Mouse (Mus musculus) MEL (cell line): Measurements from ENCODE around the gene St6galnac5. TPM values are rescaled to one million over a fixed set of nuclear protein-coding genes. Genes with fewer than 3 reads are reported as not detected.

Experiments
- DNase-seq: peaks from one replicate; pipeline ENCODE4 v3.0.0; 2011; ENCODE audit warnings: low read depth, low spot score
- H3K27ac ChIP-seq: 2 replicates; pipeline ENCODE4 v1.5.1; 2012; ENCODE audit warnings: low read depth, mild to moderate bottlenecking, control low read depth, low read length, moderate library complexity; ENCODE audit not compliant: control insufficient read depth
- H3K27me3 ChIP-seq, 2 experiments: fragments of 150-350 bp in 1 of 2; sonication (generic) in 1 of 2; 2 replicates each; pipeline ENCODE4 v1.6.1; 2012; ENCODE audit warnings: low read length in 2 of 2, mild to moderate bottlenecking in 2 of 2, improper control_type of control experiment in 1 of 2, moderate library complexity in 1 of 2; ENCODE audit not compliant: insufficient read depth in 2 of 2, control insufficient read depth in 1 of 2
- H3K36me3 ChIP-seq, 2 experiments: 2 replicates each; pipeline ENCODE4 v1.6.1; 2012 to 2014; ENCODE audit warnings: low read length in 2 of 2, improper control_type of control experiment in 1 of 2, inconsistent platforms in 1 of 2, mild to moderate bottlenecking in 1 of 2; ENCODE audit not compliant: insufficient read depth in 2 of 2, control insufficient read depth in 1 of 2
- H3K4me1 ChIP-seq, 2 experiments: fragments of 150-350 bp in 1 of 2; sonication (generic) in 1 of 2; 2 replicates each; pipeline ENCODE4 v1.6.1; 2012; ENCODE audit warnings: low read length in 2 of 2, improper control_type of control experiment in 1 of 2, mild to moderate bottlenecking in 1 of 2; ENCODE audit not compliant: insufficient read depth in 2 of 2, control insufficient read depth in 1 of 2
- H3K4me3 ChIP-seq, 2 experiments: fragments of 150-350 bp in 1 of 2; sonication (generic) in 1 of 2; 2 replicates each; pipeline ENCODE4 v1.5.1; 2012; ENCODE audit warnings: low read depth in 2 of 2, low read length in 2 of 2, mild to moderate bottlenecking in 2 of 2, moderate library complexity in 2 of 2, control low read depth in 1 of 2, improper control_type of control experiment in 1 of 2; ENCODE audit not compliant: control insufficient read depth in 1 of 2, insufficient read depth in 1 of 2
- H3K79me2 ChIP-seq: 2 replicates; pipeline ENCODE4 v1.6.1; 2012; ENCODE audit warnings: mild to moderate bottlenecking, low read length, moderate library complexity; ENCODE audit not compliant: control insufficient read depth, poor library complexity, insufficient read depth
- H3K9ac ChIP-seq: 2 replicates; pipeline ENCODE4 v1.6.1; 2012; ENCODE audit warnings: low read depth, mild to moderate bottlenecking, control low read depth, low read length, moderate library complexity; ENCODE audit not compliant: control insufficient read depth, poor library complexity, severe bottlenecking
- H3K9me3 ChIP-seq: fragments of 150-350 bp; sonication (generic); replicated peaks from 2 replicates; pipeline ENCODE4 v1.6.1; 2012; ENCODE audit warnings: mild to moderate bottlenecking, low read length, improper control_type of control experiment, moderate library complexity; ENCODE audit not compliant: insufficient read depth
- CHD2 ChIP-seq: IDR thresholded peaks from 2 replicates; pipeline ENCODE4 v1.6.1; 2011; ENCODE audit warnings: low read length, improper control_type of control experiment
- E2F4 ChIP-seq: IDR thresholded peaks from 2 replicates; pipeline ENCODE4 v1.6.1; 2011; ENCODE audit warnings: low read depth, low read length, improper control_type of control experiment, borderline replicate concordance
- ELF1 ChIP-seq: IDR thresholded peaks from 2 replicates; pipeline ENCODE4 v1.6.1; 2014; ENCODE audit warnings: low read depth, mild to moderate bottlenecking, inconsistent platforms, low read length, improper control_type of control experiment, moderate library complexity
- EP300 ChIP-seq, 2 experiments: IDR thresholded peaks; 2 replicates each; pipeline ENCODE4 v1.6.1; 2011; ENCODE audit warnings: improper control_type of control experiment in 2 of 2, low read length in 2 of 2, low read depth in 1 of 2, mild to moderate bottlenecking in 1 of 2
- GATA1 ChIP-seq: IDR thresholded peaks from 2 replicates; pipeline ENCODE4 v1.6.1; 2011; ENCODE audit warnings: low read depth, low read length, improper control_type of control experiment
- HCFC1 ChIP-seq: IDR thresholded peaks from 2 replicates; pipeline ENCODE4 v1.6.1; 2012; ENCODE audit warnings: low read depth, mild to moderate bottlenecking, inconsistent platforms, low read length, improper control_type of control experiment, moderate library complexity
- KAT2A ChIP-seq: conservative IDR thresholded peaks from 2 replicates; pipeline ENCODE4 v1.6.1; 2012; ENCODE audit warnings: low read depth, low read length, improper control_type of control experiment, inconsistent platforms
- MAX ChIP-seq: IDR thresholded peaks from 2 replicates; pipeline ENCODE4 v1.6.1; 2011; ENCODE audit warnings: low read length, improper control_type of control experiment
- MAZ ChIP-seq: IDR thresholded peaks from 2 replicates; pipeline ENCODE4 v1.6.1; 2012; ENCODE audit warnings: low read depth, mild to moderate bottlenecking, inconsistent platforms, low read length, improper control_type of control experiment
- MEF2A ChIP-seq: IDR thresholded peaks from 2 replicates; pipeline ENCODE4 v1.6.1; 2014; ENCODE audit warnings: low read depth, mild to moderate bottlenecking, inconsistent platforms, low read length, improper control_type of control experiment; ENCODE audit not compliant: poor library complexity, insufficient replicate concordance, severe bottlenecking; ENCODE audit errors: extremely low read depth
- MXI1 ChIP-seq: IDR thresholded peaks from 2 replicates; pipeline ENCODE4 v1.6.1; 2011; ENCODE audit warnings: mild to moderate bottlenecking, low read depth, low read length, improper control_type of control experiment
- MYC ChIP-seq: IDR thresholded peaks from 2 replicates; pipeline ENCODE4 v1.6.1; 2011; ENCODE audit warnings: low read depth, mild to moderate bottlenecking, low read length, improper control_type of control experiment, moderate library complexity
- NELFE ChIP-seq: IDR thresholded peaks from 2 replicates; pipeline ENCODE4 v1.6.1; 2011; ENCODE audit warnings: low read depth, low read length, improper control_type of control experiment
- POLR2AphosphoS2 ChIP-seq: IDR thresholded peaks from 2 replicates; pipeline ENCODE4 v1.6.1; 2011; ENCODE audit warnings: low read length, improper control_type of control experiment
- POLR2AphosphoS5 ChIP-seq: IDR thresholded peaks from 2 replicates; pipeline ENCODE4 v1.6.1; 2012; ENCODE audit warnings: low read depth, borderline replicate concordance, mild to moderate bottlenecking, inconsistent platforms, low read length, moderate library complexity, mixed read lengths
- RCOR1 ChIP-seq: IDR thresholded peaks from 2 replicates; pipeline ENCODE4 v1.6.1; 2012; ENCODE audit warnings: low read depth, mild to moderate bottlenecking, inconsistent platforms, low read length, improper control_type of control experiment
- SMC3 ChIP-seq: IDR thresholded peaks from 2 replicates; pipeline ENCODE4 v1.6.1; 2011; ENCODE audit warnings: low read depth, low read length, improper control_type of control experiment
- TBP ChIP-seq: IDR thresholded peaks from 2 replicates; pipeline ENCODE4 v1.8.0; 2011; ENCODE audit warnings: low read depth, low read length, improper control_type of control experiment
- TCF12 ChIP-seq: IDR thresholded peaks from 2 replicates; pipeline ENCODE4 v1.6.1; 2014; ENCODE audit warnings: low read depth, mild to moderate bottlenecking, inconsistent platforms, low read length, improper control_type of control experiment, moderate library complexity
- UBTF ChIP-seq: IDR thresholded peaks from 2 replicates; pipeline ENCODE4 v1.6.1; 2012; ENCODE audit warnings: low read depth, mild to moderate bottlenecking, inconsistent platforms, low read length, improper control_type of control experiment, moderate library complexity, borderline replicate concordance; ENCODE audit not compliant: insufficient read depth
- USF2 ChIP-seq, 2 experiments: IDR thresholded peaks; 2 replicates each; pipeline ENCODE4 v1.6.1; 2011 to 2012; ENCODE audit warnings: improper control_type of control experiment in 2 of 2, low read length in 2 of 2, borderline replicate concordance in 1 of 2, inconsistent platforms in 1 of 2, low read depth in 1 of 2, mild to moderate bottlenecking in 1 of 2; ENCODE audit not compliant: insufficient read depth in 1 of 2
- ZNF384 ChIP-seq: IDR thresholded peaks from 2 replicates; pipeline ENCODE4 v1.6.1; 2012; ENCODE audit warnings: low read depth, mild to moderate bottlenecking, inconsistent platforms, low read length, improper control_type of control experiment
- polyA plus RNA-seq, 2 experiments: library from polyadenylated mRNA; stranded (reverse) in 1 of 2; unstranded in 1 of 2; fragments of >175 nt in 1 of 2; fragments of >200 nt in 1 of 2; gene quantifications; 2 replicates each; pipeline versions ENCODE4 v1.2.1 to v1.2.4; 2012; ENCODE audit warnings: low replicate concordance in 2 of 2, low read depth in 1 of 2; ENCODE audit not compliant: insufficient read length in 2 of 2, insufficient read depth in 1 of 2, missing spikeins in 1 of 2
- total RNA-seq: library from RNA; depleted of rRNA; stranded (reverse); fragments of 300-350 nt; gene quantifications from 2 replicates; pipeline ENCODE4 v1.2.3, GENCODE M21; 2012

Gene St6galnac5
- total and polyA plus RNA-seq, 3 experiments, result not detected

- Histone ChIP-seq H3K79me2 (peaks cover 6% of the 10 kb centered on the region; the same call in 1 of the 2 replicates), H3K36me3 (peaks cover 0 to 41% of the 10 kb centered on the region in 2 experiments; a peak in 2 of 4 replicates), H3K4me1 (peaks cover 22 to 49% of the 10 kb centered on the region in 2 experiments), H3K27me3 (no peaks in the 10 kb centered on the region), H3K9me3 (no peaks in the 10 kb centered on the region), H3K27ac (peak overlapping the region; percentile 8; the same call in 1 of the 2 replicates), H3K9ac (no peak overlapping the region), H3K4me3 (no peak overlapping the region)
- TF ChIP-seq SMC3 (no peak), ELF1 (no peak), MXI1 (no peak), MAX (no peak), MAZ (no peak), KAT2A (no peak), MYC (no peak), USF2 (IDR thresholded peaks at IDR 0.05; ENCODE audit: borderline replicate concordance in 1 of 2, insufficient read depth in 1 of 2, low read depth in 1 of 2, low read length in 2 of 2) (no peak), POLR2AphosphoS5 (no peak)
- DNase-seq, result peak; percentile 55
These were observed 50.0 kb downstream of the St6galnac5 start for GRCm38 (mm10) chr3:152932096-152932495.

- Histone ChIP-seq H3K27ac (no peak overlapping the region), H3K79me2 (peaks cover 6% of the 10 kb centered on the region; the same call in 1 of the 2 replicates), H3K27me3 (no peaks in the 10 kb centered on the region), H3K9ac (no peak overlapping the region), H3K9me3 (no peaks in the 10 kb centered on the region), H3K4me3 (no peak overlapping the region), H3K4me1 (peaks cover 22 to 48% of the 10 kb centered on the region in 2 experiments), H3K36me3 (peaks cover 0 to 42% of the 10 kb centered on the region in 2 experiments; a peak in 2 of 4 replicates)
- DNase-seq, result no peak
- no peak for TF ChIP-seq UBTF
- TF ChIP-seq MXI1, result no peak
- TF ChIP-seq POLR2AphosphoS2, result no peak; the same call in 1 of the 2 replicates
- 0 out of 2 replicates have a peak, but pooled peaks have one; percentile 3 for TF ChIP-seq SMC3
- TF ChIP-seq MAZ, result no peak
- no peak for TF ChIP-seq NELFE
- no peak for TF ChIP-seq GATA1
These were observed 50.7 kb downstream of the St6galnac5 start for GRCm38 (mm10) chr3:152931354-152931753.

- no peaks in the 10 kb centered on the region for H3K27me3 ChIP-seq
- peaks cover 18 to 53% of the 10 kb centered on the region in 2 experiments for H3K4me1 ChIP-seq
- peak overlapping the region; percentile 96 for H3K27ac ChIP-seq
- H3K4me3 ChIP-seq, result peak overlapping the region; percentile 76 to 80
- peaks cover 0 to 43% of the 10 kb centered on the region in 2 experiments; a peak in 2 of 4 replicates for H3K36me3 ChIP-seq
- H3K9ac ChIP-seq, result peak overlapping the region; percentile 87
- peak; percentile 92 for DNase-seq
- peaks cover 6% of the 10 kb centered on the region; the same call in 1 of the 2 replicates for H3K79me2 ChIP-seq
- no peaks in the 10 kb centered on the region for H3K9me3 ChIP-seq
- TF ChIP-seq POLR2AphosphoS2 (peak; percentile 93), MEF2A (no peak), E2F4 (no peak), EP300 (IDR thresholded peaks at IDR 0.05; ENCODE audit: low read depth in 1 of 2, low read length in 2 of 2) (peak in 1 of 2 experiments; percentile 17; a peak in 1 of 4 replicates), TBP (peak; percentile 95), RCOR1 (no peak), MAX (peak; percentile 70; the same call in 1 of the 2 replicates), TCF12 (peak; percentile 73), KAT2A (peak; percentile 40; the same call in 1 of the 2 replicates), GATA1 (0 out of 2 replicates have a peak, but pooled peaks have one; percentile 18), NELFE (peak; percentile 96), MXI1 (no peak), ZNF384 (no peak), CHD2 (peak; percentile 16; the same call in 1 of the 2 replicates), ELF1 (peak; percentile 97), HCFC1 (peak; percentile 79), MYC (0 out of 2 replicates have a peak, but pooled peaks have one; percentile 65)
These were observed 52.2 kb downstream of the St6galnac5 start for GRCm38 (mm10) chr3:152929788-152930281.
